Mouse (Mus musculus): ENCODE results near the gene B3galnt2.
A peak's percentile ranks its signal among the peaks of the same experiment; 100 is the strongest.

The B3galnt2 gene

DNA sequence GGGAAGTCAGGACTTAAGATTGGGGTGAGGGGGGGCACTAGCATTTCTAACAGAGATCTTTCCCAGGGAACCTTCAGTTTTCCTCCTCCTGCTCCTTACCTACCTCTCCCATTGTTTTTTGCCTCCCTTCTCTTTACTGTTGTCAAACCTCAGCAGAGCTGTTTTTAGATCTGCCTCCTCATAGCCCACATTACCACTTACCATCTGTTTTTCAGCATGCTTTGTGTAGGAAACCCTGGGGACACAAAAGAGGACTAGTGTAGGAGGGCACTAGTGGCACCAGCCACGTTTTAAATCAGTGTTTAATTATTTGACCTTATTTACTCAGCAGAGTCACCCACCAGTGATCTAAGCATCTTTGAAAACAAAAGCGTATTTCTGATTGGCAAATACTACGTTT is 38.8 kb downstream of the B3galnt2 start:
- TF ChIP-seq GATA4 (IDR thresholded peaks at IDR 0.05; ENCODE audit: insufficient replicate concordance, low read length): no peak

DNA sequence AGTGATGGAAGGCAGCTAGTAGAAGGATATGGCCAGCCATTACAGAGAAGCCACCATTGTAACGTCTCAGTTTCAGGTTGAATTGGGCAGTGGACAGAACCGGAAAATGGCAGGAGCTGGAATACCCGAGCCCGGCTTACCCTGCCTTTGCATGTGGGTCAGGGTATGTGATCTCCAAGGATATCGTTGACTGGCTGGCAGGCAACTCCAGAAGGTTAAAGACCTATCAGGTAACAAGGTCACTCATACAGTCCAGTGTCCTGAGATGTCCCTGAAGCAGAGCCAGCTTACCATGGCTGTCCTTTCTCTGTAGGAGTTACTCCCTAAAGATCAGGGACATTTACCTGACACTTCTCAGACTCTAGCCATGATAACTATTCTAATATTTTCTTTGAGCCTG is 40.8 kb downstream of the B3galnt2 start:
- TF ChIP-seq GATA4 (IDR thresholded peaks at IDR 0.05; ENCODE audit: insufficient replicate concordance, low read length): no peak

DNA sequence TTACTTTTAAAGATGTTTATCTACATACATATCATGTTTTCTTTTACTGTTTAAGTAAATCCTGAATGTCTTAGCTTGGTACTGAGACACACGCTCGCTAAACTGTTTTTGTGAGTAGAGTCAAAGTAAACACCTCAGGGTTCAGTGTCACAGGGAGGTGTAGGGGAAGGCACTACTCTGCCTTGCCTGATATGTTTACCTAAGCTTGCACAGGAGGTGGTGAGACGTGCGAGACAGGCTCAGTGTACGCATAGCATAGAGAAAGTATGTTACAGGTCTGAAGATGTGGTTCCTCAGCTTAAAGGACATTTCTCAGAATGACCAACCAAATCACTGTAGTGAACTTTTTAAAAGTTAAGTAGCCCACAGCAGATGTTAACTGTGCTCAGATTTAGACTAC is 43.2 kb downstream of the B3galnt2 start:
- TF ChIP-seq GATA4 (IDR thresholded peaks at IDR 0.05; ENCODE audit: insufficient replicate concordance, low read length): no peak

DNA sequence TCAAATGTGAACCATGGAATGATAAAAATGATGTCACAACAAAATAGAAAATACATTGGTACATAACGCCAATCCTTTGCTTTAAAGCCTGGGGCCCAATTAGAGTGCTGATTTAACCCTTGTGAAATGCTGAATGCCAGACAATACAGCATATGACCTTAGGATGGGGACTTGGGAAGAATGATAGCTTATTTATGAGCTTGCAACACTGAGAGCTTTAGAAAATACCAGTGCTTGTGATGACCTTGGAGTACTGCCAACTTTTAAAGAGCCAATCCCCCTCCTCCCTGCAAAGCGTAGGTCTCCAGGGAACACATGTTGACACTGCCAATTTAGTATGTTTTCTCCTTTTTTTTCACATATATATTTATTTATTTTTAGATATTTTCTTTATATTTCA is 48.4 kb downstream of the B3galnt2 start:
- no peak for TF ChIP-seq GATA4 (IDR thresholded peaks at IDR 0.05; ENCODE audit: insufficient replicate concordance, low read length)

DNA sequence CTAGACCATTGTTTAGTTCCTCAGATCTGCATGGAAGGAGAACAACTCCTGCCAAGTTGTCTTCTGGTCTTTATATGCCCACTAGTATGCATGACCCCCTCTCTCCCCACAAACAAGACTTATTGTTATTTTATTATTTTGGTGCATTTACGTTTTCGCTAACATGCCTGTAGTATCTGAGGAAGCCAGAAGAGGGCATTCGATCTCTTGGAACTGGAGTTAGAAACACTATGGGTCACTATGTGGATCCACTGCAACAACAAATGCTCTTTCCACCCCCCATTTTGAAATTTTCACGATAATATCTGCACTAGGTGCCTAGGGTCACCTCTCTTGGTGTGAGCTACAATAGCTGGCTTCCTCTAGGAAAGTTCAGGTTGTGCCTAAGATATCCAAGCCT is 49.8 kb downstream of the B3galnt2 start:
- no peak for TF ChIP-seq GATA4 (IDR thresholded peaks at IDR 0.05; ENCODE audit: insufficient replicate concordance, low read length)

DNA sequence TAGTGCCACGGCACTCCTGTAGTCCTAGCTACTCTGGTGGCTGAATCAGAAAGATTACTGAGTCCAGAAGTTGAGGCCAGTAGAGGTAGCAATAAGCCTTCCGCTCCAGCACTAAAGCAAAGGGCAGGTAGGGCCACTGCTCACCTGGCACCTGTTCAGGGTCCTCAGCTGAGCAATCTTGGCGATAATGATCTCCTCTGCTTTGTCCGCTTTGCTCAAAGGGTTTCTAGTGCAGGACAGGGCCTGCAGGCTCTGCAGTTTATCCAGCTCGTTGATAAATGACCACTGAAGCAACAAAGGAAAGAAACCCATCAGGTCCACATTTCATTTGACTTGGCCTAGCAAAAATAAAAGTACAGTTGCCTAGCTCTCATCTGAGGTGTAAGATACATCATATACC is 50.7 kb downstream of the B3galnt2 start:
- TF ChIP-seq GATA4 (IDR thresholded peaks at IDR 0.05; ENCODE audit: insufficient replicate concordance, low read length): no peak

DNA sequence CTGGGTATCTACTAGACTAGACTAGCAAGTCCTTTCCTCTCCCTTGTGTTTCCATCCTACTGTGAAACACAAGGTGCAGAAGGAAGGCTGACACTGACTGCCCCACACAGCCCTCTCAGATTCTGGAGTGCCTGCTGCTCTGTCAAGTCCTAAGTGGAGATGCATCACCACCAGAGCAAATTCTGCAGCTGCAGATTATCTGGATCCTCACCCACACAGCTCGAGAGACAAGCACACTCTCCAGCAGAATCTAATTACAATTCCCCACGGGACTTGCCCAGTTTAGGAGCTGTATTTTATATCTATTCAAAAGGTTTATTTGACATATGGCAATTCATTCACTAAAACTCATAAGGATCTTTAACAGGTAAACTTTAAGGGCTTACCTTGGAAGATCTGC is 51.8 kb downstream of the B3galnt2 start:
- no peak for TF ChIP-seq GATA4 (IDR thresholded peaks at IDR 0.05; ENCODE audit: insufficient replicate concordance, low read length)

DNA sequence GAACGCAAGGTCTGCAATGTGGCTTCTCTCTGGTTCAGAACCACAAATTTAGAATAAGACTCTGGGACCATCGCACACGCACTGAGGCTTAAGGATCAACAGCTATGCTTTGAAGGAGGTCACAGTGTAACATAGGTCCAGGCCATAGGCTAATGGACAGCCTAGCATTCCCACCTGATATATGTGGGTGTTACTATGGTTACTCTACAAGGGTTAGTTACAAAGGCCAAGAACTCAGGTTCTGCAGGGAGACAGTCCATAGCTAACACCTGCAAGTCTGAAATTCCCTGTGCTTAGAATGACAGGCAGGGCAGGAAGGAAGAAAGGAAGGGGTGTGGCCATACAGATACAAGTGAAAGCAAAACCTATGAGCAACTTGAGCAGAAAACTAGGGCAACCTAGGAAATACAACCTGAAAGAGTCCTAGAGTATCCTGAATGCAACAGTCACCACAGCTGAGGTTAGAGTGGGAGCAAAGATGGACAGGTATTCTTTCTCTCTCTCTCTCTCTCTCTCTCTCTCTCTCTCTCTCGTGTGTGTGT is 57.3 kb downstream of the B3galnt2 start:
- TF ChIP-seq GATA4 (IDR thresholded peaks at IDR 0.05; ENCODE audit: insufficient replicate concordance, low read length): no peak

DNA sequence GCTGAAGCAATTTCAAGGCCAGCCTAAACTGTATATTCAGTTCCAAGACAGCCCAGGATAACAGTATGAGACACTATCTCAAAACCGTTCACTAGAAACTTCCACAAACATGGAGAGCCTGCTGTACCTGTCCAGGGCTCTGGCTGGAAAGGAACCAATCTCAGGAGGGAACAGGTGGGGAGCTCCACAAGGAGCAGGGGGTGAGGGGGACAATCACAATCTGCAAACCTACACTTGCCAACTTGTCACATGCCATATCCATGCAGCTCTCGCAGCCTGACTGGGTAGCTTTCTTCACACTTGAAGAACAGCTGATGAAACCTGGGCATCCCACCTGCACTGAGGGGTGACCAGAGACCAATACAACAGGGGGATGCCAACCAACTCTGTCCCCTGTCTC is 59.7 kb downstream of the B3galnt2 start:
- no peak for TF ChIP-seq GATA4 (IDR thresholded peaks at IDR 0.05; ENCODE audit: insufficient replicate concordance, low read length)

DNA sequence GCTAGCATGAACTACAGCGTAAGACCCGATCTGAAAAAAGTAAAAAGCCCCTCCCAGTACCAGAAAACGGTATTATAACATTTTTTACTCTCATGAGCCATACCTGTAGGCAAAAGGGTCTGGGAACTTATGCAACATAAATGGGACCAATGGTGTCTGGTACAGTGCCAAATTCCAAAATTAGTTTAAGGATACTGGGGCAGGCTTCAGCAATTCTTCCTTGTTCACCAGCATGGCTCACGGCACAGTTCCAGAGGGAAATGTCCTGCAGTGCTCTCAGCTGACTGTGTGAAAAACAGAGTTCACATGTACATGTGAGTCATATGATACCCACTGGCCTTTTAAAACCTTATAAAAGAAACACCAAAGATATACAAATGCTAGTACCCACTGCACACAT is 60.3 kb downstream of the B3galnt2 start:
- TF ChIP-seq GATA4 (IDR thresholded peaks at IDR 0.05; ENCODE audit: insufficient replicate concordance, low read length): no peak

DNA sequence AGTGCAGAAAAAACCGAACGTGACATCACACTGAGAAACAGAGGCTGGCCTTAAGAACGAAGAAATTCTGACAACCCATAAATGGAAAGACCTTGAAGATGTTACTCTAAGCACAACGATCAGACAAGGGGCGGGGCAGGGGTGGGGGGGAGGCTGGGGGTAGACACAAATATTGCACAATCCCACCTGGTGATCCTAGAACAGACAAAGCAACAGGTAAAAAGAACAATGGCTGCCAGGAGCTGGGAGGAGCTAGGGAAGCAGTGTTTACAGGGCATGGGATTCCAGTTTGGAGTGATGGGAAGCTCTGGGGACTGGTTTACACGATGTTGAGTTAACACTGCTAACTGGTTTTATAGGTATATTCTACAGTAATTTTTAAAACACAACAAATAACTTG is 61.3 kb downstream of the B3galnt2 start:
- TF ChIP-seq GATA4 (IDR thresholded peaks at IDR 0.05; ENCODE audit: insufficient replicate concordance, low read length): no peak

DNA sequence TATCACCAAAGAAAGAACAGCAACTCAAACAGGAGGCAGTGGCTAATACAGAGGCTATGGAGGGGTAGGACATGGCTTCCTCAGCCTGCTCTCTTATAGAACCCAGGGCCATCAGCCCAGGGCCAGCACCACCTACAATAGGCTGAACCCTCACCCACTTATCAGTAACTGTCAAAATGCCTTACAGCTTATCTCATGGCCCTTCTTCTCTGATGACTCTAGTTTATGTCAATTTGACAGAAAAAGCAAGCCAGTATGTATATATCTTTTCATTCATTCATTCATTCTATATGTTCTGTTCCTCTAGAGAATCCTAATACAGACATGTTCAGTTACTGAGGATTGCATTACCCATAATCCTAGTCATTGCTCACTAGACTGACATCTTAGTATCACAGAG is 64.0 kb downstream of the B3galnt2 start:
- no peak for TF ChIP-seq GATA4 (IDR thresholded peaks at IDR 0.05; ENCODE audit: insufficient replicate concordance, low read length)

DNA sequence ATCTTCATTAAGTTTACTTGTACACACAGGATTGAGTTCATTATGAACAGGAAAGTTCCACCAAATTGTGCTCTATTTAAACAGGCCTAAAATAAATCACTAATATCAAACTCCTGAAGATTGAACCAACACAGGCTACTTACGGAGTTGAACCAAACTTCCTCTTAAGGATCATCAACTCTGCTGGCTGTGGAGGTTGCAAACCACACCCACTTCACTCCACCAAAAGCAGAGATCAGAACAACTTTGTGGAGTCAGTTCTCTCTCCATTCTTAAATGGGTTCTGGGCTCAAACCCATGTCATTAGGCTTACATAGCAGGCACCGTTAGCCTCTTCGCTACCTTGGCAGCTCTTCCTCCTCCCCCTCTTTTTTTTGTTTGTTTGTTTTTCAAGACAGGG is 64.6 kb downstream of the B3galnt2 start:
- TF ChIP-seq GATA4 (IDR thresholded peaks at IDR 0.05; ENCODE audit: insufficient replicate concordance, low read length): no peak

DNA sequence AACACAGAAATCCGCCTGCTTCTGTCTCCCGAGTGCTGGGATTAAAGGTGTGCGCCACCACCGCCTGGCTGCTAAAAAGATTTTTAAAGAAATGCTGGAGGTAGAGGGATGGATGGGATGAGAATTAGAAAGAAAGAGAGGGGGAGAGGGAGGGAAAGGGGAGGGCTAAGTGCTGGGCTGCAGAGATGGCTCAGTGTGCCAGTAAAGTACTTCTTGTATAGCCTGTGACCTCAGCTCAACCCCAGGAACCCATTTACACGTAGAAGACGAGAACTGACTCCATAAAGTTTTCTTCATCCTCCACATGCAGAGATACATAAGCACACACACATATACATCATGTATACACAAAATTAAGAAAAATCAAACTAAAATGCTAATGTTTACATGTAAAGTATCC is 71.3 kb downstream of the B3galnt2 start:
- TF ChIP-seq GATA4 (IDR thresholded peaks at IDR 0.05; ENCODE audit: insufficient replicate concordance, low read length): no peak

DNA sequence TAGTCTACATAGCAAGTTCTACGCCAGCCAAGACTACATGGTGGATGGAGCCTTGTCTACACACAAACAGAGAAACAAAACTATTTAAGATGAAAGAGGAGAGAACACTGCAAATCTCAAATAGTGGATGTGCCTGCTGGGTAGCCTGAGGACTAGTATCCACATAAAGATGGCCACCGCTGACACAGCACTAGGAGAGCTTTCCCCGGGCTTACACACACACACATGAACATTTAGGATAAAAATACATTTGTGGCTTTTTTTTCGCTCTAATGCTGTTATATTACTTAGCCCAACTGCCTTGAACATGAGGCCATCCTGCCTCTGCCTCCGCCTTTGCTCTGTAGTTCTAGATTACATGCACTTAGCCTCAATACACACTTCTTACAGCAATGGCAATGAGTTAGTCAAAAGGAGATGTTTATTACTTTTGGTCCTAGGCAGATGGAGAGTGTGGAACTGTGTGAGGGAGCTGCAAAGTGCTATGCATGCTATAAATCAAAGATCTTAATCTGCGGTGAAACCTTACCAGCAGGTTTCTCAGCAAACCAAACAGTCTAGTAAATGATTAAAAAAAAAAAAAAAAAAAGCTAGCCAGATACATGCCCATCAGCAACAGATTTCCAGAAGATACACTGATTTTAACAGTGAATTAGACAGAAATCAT is 72.0 kb downstream of the B3galnt2 start:
- TF ChIP-seq GATA4 (IDR thresholded peaks at IDR 0.05; ENCODE audit: insufficient replicate concordance, low read length): no peak

DNA sequence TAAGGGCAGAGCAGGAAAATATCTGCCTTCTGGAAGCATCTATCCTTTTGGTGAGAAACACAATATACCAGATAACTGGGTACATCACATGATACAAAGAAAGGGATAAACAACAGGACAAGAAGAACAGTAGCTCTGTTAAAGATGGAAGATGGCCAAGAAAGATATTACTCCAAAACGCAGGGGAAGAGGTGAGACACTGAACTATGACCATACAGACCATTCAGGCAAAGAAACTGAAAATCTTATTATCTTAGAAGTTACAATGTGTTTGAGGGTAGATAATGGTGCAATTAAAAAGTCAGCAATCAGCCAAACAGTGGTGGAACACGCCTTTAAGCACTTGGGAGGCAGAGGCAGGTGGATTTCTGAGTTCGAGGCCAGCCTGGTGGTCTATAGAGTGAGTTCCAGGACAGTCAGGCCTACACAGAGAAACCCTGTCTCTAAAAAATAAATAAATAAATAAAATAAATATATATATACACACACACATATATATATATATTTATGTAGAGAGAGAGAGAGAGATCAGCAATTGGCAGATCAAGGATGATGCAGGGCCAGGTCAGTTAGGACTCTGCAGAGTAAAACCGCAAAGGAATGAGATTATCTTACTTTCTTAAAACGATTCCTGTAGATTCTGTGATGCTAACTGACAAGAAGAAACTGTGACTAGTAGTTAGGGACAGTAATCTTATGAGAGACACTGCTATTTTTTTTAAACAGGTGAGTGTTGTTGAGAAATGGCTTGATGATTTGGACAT is 79.2 kb downstream of the B3galnt2 start:
- peak; percentile 86 for TF ChIP-seq GATA4 (IDR thresholded peaks at IDR 0.05; ENCODE audit: insufficient replicate concordance, low read length)

DNA sequence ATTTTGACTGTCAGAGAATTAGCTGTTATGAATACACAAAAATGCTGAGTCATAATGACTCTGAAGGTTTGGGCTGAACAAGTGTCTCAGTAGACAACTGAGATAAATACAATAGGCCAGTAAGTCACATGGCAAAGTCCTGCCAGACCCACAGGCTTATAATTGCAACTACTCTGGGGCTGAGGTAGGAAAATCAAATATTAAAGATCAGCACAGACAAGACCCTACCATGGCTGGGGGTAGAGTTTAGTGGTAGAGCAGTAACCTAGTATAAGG is 79.7 kb downstream of the B3galnt2 start:
- no peak for TF ChIP-seq GATA4 (IDR thresholded peaks at IDR 0.05; ENCODE audit: insufficient replicate concordance, low read length)
